Mouse (Mus musculus) cerebellum, postnatal 25 days (tissue): Measurements from ENCODE around the gene Shisa8.

Source experiments
- DNase-seq, 2 experiments: peaks; one replicate each; pipeline ENCODE4 v3.0.0; 2021; ENCODE audit warnings: mixed read lengths in 2 of 2

Gene Shisa8

GRCm38 (mm10) chr15:82203611-82204351, 8.8 kb downstream of the Shisa8 start:
- DNase-seq = peak; percentile 85 to 90

GRCm38 (mm10) chr15:82203090-82203489, 9.5 kb downstream of the Shisa8 start:
- peak; percentile 45 to 50 for DNase-seq

DNA sequence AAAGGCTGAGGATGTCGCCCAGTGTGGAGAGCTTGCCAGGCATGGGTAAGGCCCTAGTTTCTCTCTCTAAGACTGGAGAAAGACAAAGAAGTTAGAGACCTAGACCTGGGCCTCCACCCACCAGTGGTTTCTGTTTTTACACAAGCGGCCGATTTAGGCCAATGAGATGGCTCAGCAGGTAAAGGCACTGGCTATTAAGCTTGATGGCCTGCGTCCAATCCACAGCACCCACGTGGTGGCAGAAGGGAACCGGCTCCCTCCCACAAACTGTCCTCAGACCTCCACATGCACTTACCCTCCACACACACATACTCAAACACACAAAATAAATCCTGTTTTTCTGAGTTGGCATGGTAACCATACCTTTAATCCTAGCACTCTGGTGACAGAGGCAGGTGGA, 10.5 kb downstream of the Shisa8 start:
- peak; percentile 35 to 61 for DNase-seq

- peak; percentile 51 to 77 for DNase-seq
These were observed 13.1 kb downstream of the Shisa8 start for GRCm38 (mm10) chr15:82199546-82199945.

DNA sequence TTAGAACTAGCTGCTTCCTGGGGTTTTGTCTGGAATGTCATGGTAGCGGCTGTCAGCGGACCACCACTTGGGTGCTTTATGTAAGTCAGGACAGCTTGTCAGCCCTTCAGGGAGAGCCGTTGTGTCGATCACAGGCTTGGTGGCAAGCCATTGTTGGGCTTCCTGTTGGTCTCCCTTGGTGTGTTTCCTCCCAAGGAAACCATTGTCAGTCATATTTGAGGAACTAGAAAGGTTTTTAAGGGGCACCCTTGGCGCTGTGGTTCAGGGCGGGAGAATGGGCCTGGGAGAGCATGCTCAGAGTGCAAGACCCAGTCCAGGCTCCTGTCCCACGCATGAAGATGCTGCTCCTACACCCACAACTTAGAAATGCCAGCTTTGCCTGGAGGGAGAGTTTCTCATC, 14.3 kb downstream of the Shisa8 start:
- DNase-seq = no peak

- peak; percentile 33 to 40 for DNase-seq
These were observed 14.7 kb downstream of the Shisa8 start for GRCm38 (mm10) chr15:82197937-82198336.

GRCm38 (mm10) chr15:82197246-82197750, 15.3 kb downstream of the Shisa8 start:
- peak in 1 of 2 experiments; percentile 42 for DNase-seq

DNA sequence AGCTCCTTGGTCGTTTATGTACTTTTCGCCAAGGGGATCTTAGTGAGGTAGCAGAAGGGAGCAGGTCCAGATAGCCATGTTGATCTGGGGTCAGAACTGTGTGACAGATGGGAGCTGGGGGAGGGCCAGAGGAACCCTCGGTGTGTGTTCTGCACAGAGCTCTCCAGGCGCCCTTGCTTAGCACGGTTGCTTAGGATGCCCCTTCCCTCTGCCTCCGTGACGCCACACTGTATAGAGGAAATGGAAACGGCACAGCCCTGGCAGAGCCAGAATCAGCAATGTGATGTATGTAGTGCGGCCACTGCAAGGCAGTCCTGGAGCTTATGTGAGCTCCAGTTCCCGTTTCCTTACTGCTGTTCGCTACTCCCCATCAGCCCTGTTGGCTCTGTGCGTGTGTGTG, 16.3 kb downstream of the Shisa8 start:
- peak; percentile 70 to 71 for DNase-seq

DNA sequence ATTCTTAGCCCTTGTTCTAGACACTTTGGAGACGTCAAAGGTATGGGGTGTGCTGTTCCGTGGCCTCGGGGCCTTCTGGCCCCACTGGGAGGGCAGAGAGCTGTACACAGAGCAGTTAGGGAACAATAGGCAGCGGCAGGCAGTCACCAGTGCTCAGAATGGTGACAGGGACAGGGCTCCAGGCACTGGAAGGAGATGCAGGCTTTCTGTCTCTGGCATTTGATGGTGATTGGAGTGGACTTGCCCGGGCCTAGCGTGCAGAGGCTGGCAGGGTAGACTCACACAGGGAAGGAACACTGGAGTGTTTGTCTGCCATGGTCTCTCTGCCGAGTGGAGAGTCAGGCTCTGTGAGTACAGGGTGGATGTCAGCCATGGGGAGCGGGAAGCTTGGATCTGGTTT, 20.0 kb downstream of the Shisa8 start:
- DNase-seq = peak in 1 of 2 experiments; percentile 10

- peak in 1 of 2 experiments; percentile 64 for DNase-seq
These were observed 24.0 kb downstream of the Shisa8 start for GRCm38 (mm10) chr15:82188481-82189240.

- no peak for DNase-seq
These were observed 24.7 kb downstream of the Shisa8 start for GRCm38 (mm10) chr15:82187924-82188323.

GRCm38 (mm10) chr15:82187401-82187800, 25.2 kb downstream of the Shisa8 start:
- DNase-seq = no peak

DNA sequence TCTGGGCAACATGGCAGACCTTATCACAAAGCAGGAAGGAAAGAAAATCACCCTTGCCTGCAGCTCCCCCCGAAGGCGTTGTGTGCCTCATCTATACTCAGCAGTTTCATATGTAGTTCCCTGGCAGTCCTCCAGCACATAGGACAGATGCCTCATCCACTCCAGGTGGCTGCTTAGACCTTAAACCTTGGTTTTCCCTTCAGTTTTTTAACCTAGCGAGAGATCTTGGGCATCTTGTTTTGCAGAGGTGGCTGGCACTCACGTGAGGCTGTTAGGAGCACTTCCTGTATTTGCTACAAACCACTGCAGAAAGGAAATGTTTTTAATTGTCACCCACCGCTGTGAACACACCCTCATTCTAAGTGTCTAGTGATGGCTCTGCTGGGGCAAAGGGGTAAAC, 25.7 kb downstream of the Shisa8 start:
- no peak for DNase-seq

- no peak for DNase-seq
These were observed 26.5 kb downstream of the Shisa8 start for GRCm38 (mm10) chr15:82186131-82186530.

GRCm38 (mm10) chr15:82185062-82185783, 27.4 kb downstream of the Shisa8 start:
- DNase-seq = no peak

DNA sequence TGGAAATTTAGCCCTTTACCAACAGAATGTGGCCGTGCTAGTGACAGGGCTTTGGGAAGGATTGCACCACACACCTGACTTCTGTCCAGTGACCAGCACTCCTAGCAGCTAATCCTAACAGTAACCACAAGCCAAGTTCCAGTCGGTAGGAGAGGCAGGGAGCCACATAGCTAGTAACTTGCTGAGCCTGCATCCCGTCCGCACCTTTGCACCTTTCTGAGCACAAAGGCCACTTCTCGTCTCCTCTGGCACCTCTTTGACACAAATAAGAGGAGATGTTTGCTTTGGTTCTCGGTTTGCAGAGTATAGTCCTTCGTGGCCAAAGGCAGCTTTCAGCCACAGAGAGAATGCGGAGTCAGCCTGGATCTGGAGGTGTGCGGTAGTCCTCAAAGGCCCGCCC, 28.0 kb downstream of the Shisa8 start:
- no peak for DNase-seq

DNA sequence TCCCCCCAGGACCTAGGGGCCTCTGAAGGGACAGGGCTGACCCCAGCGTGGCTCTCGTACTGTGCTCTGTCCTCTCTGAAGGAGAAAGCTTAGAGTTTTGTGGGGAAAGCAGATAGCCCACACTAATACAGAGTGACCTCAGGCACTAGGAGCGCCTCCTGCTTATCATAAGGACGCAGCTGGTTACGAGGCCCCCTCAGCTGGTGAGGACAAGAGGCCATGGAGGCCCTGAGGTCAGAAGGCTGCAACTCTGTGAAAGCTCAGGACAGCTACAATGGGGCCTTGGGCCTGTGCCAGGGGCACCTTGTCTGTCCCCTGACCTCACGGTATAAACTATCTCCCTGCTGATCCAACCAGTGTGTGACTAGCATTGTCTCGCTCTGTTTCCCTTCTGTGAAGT, 28.4 kb downstream of the Shisa8 start:
- no peak for DNase-seq

DNA sequence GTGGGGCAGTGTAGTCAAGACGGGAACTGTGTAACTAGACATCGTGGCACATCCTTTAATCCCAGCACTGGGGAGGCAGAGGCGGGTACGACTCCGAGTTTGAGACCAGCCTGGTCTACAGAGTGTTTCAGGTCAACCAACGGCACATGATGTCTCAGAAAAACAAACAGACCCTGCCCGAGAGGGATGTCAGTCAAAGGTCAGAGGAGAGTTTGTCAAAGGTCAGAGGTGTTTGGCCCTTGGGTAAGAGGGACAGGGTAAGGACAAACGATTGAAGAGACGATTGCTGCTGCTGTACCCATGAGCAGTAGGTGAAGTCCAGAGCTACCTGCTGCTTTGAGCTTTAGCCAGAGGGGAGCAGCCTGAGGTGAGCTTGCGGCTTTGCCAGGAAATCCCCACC, 29.0 kb downstream of the Shisa8 start:
- DNase-seq = no peak

DNA sequence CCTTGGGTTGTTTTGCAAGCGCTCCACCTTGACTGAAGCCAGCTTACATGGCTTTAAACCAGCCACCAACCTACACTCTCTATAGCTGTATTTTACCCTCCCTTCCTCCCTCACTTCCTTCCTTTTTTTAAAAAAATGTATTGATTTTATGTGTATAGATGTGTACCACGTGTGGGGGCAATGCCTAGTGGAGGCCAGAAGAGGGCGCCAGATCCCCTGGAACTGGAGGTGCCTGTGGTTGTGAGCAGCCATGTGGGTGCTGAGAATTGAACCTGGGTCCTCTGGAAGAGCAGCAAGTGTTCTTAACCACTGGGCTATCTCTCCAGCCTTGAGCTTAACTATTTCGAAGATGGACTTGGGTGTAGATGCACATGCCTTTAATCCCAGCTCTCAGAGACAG, 30.3 kb downstream of the Shisa8 start:
- DNase-seq = no peak

- no peak for DNase-seq
These were observed 31.5 kb downstream of the Shisa8 start for GRCm38 (mm10) chr15:82181131-82181530.

DNA sequence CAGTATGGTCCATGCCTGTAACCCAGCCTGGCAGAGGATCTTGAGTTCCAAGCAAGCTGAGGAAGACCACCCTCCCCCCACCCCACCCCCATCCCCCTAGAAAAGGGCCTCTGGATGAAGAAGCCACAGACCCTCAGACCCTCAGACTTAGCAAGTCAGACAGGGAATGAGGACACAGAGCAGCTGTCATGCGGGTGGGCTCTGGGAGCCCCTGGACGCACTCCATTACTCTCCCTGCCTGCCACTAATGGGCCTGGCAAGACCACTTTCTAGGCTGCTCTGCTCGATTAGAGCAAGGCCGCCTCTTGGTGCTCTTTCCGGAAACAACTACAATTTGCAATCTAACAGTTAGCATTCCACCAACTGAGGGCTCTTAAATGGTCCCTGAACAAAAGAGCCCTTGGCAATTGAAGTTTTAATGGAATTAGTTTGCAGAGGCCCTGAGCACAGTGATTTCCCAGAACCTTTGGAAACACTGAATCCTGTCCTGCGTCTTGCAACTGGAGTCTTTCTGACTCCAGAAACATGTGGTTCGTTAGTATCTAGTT, 34.8 kb downstream of the Shisa8 start:
- DNase-seq = no peak

GRCm38 (mm10) chr15:82175091-82175490, 37.5 kb downstream of the Shisa8 start:
- no peak for DNase-seq

- DNase-seq = peak; percentile 83 to 87
These were observed 40.0 kb downstream of the Shisa8 start for GRCm38 (mm10) chr15:82172648-82173047.
